Mouse (Mus musculus) lung, postnatal 0 days (tissue): ENCODE measurements around the gene Gm29094. TPM values are rescaled to one million over a fixed set of nuclear protein-coding genes. Genes with fewer than 3 reads are reported as not detected.
"Not testable (repeated sequence)": the region's sequence is repeated elsewhere in the genome, so short reads cannot be mapped to it uniquely, and the experiment has no call there.

Source experiments
- ATAC-seq: fragments of 200-750 bp; cut with Nextera tagmentation; 2 replicates; pipeline ENCODE4 v1.8.0; 2017; ENCODE audit warnings: moderate library complexity
- DNase-seq: peaks from one replicate; pipeline ENCODE4 v3.0.0-alpha.2; 2016; ENCODE audit warnings: low spot score
- H3K27ac ChIP-seq: fragments of 300-500 bp; sonication (generic); 2 replicates; pipeline ENCODE4 v1.5.1; 2014; ENCODE audit warnings: antibody characterized with exemption, mild to moderate bottlenecking, low read length, mixed read lengths
- H3K27me3 ChIP-seq: fragments of 300-500 bp; sonication (generic); replicated peaks from 2 replicates; pipeline ENCODE4 v1.6.1; 2014; ENCODE audit warnings: low read length, mixed read lengths; ENCODE audit not compliant: insufficient read depth
- H3K36me3 ChIP-seq: fragments of 300-500 bp; sonication (generic); 2 replicates; pipeline ENCODE4 v1.6.1; 2014; ENCODE audit warnings: low read length, mixed read lengths; ENCODE audit not compliant: insufficient read depth
- H3K4me1 ChIP-seq: fragments of 300-500 bp; sonication (generic); 2 replicates; pipeline ENCODE4 v1.6.1; 2014; ENCODE audit warnings: antibody characterized with exemption, low read depth, low read length, mixed read lengths; ENCODE audit not compliant: insufficient read depth
- H3K4me2 ChIP-seq: fragments of 300-500 bp; sonication (generic); replicated peaks from 2 replicates; pipeline ENCODE4 v1.6.1; 2014; ENCODE audit warnings: low read depth, mild to moderate bottlenecking, low read length, moderate library complexity, mixed read lengths
- H3K4me3 ChIP-seq: fragments of 300-500 bp; sonication (generic); 2 replicates; pipeline ENCODE4 v1.5.1; 2014; ENCODE audit warnings: low read depth, low read length
- H3K9ac ChIP-seq: fragments of 300-500 bp; sonication (generic); replicated peaks from 2 replicates; pipeline ENCODE4 v1.6.1; 2014; ENCODE audit warnings: low read depth, mild to moderate bottlenecking
- H3K9me3 ChIP-seq: fragments of 300-500 bp; sonication (generic); 2 replicates; pipeline ENCODE4 v1.6.1; 2016; ENCODE audit warnings: low read length, mixed read lengths
- CTCF ChIP-seq: IDR thresholded peaks from 2 replicates; pipeline ENCODE4 v1.5.1; 2016; ENCODE audit warnings: antibody characterized with exemption, mild to moderate bottlenecking
- WGBS: fragments of 180-500 bp; shearing (Covaris S2); extraction: QIAGEN DNeasy Blood & Tissue Kit; methylation state at CpG from one replicate; pipeline ENCODE4 v1.1.7; 2014; 5-methylcytosine and 5-hydroxymethylcytosine counted together
- polyA plus RNA-seq: library from polyadenylated mRNA; unstranded; fragments of >200 nt; fragmentation: Nextera tagmentation; extraction: Ambion mirVana; gene quantifications from 2 replicates; pipeline ENCODE4 v1.2.1, GENCODE M21; 2015

The Gm29094 gene
- polyA plus RNA-seq, 1 experiment from 2014 or later, result 4.4 TPM

DNA sequence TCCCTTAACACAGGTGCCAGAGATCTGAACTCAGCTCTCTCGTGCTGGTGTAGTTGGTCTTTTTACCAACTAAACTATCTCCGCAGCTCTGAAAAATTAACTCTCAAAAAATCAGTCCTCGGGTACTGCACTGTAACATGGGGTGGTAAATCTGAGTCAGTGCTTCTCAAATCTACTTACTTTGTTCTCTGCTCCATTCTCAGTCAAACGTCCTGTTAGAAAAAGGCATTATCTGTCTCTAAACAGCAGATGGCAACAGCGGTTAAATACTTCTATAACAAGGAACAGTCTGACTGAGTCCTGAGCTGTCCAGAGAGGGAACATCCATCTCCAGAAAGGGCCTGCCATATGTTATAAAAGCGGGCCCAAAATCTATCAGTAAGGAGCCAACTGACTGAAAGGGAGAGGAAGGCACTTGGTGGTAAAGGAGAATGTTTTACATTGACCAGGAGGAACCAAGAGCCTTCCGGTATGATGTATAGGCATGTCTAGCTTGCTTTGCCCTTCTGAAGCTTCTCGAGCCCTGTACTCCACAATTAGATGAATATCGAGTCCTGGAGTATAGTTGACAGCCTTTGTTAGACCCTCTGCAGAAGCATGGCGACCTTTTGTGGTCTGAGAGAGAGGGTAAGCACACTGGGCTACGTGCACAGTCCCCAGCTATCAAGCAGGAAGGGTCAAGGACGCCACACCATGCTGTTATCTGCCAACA is 11.3 kb downstream of the Gm29094 start, which contains the start of gene Mthfs:
TSS of gene Mthfs (plus strand) at position 324 of the 712 bp plus-strand sequence.
- 18% methylated on average over 9 of the region's 12 CpGs for WGBS
- ATAC-seq, result peak; percentile 58
- TF ChIP-seq CTCF, result peak; percentile 38
- not testable (repeated sequence) for H3K9me3 ChIP-seq, H3K27me3 ChIP-seq, H3K36me3 ChIP-seq, H3K4me1 ChIP-seq, H3K9ac ChIP-seq, H3K27ac ChIP-seq
- peak; percentile 9 for DNase-seq
- peak within 1 kb of the TSS; percentile 41; the same call in 1 of the 2 replicates for H3K4me2 ChIP-seq
- H3K4me3 ChIP-seq, result peak within 1 kb of the TSS; percentile 24

DNA sequence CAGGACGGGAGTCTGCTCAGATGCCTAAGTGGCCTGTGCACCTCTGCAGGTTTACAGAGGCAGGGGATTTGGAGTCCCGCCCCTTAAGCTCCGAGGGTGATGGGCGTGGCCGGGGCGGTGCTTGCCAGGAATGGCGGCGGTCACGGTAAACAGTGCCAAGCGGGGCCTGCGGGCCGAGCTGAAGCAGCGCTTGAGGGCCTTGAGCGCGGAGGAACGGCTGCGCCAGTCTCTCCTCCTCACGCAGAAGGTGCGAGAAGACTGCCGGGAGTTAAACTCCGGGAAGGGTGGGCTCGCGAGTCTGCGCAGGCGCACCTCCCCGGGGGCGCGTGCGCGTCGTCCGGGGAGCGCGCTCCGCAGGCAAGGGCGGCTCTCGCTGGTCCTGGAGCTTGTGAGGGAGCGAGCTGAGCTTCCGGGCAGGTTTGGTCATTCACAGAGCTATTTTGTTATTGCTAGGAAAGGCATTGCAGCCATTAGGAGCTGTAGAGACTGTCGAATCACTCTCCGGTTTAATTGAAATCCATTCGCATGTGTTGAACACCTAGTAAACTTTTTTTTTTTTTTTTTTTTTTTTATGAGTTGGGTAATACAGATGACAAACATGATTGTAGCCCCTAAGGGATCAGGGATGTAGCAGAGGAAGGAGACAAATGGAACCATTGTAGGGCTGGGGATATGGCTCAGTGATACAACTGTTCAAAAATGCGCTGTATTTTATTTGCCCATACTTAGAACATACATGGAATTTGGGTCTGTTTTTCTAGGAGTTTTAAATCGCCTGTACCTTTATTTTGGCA is 12.1 kb downstream of the Gm29094 start:
- peak overlapping the region; percentile 20; the same call in 1 of the 2 replicates for H3K4me3 ChIP-seq
- 8% methylated on average over 6 of the region's 44 CpGs for whole genome bisulfite sequencing
- not testable (repeated sequence) for H3K9me3 ChIP-seq, H3K27me3 ChIP-seq, H3K27ac ChIP-seq, H3K4me1 ChIP-seq, H3K36me3 ChIP-seq, H3K9ac ChIP-seq
- peak overlapping the region; percentile 35; the same call in 1 of the 2 replicates for H3K4me2 ChIP-seq
- peak; percentile 4 for DNase-seq
- peak; percentile 95 for ATAC-seq

DNA sequence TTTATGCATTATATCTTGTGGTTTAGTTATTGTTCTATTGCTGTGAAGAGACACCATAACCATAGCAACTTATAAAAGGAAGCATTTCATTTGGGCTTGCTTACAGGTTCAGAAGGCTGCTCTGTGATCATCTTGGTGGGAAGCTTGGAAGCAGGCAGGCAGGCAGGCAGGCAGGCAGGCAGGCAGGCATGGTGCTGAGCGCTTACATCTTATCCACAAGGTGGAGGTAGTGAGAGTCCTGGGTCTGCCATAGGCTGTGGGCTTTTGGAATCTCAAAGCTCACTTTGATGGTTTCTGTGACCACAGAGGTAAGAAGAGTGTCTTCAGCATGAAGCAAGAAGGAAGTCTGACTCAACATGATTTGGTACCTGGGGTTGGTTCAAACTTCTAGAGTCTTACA is 13.2 kb downstream of the Gm29094 start:
- not testable (repeated sequence) for H3K36me3 ChIP-seq, H3K4me3 ChIP-seq, H3K4me2 ChIP-seq, H3K9ac ChIP-seq, H3K27ac ChIP-seq, H3K4me1 ChIP-seq, DNase-seq, H3K27me3 ChIP-seq, H3K9me3 ChIP-seq
- WGBS, result 30% methylated on average over 1 of the region's 1 CpGs
- peak; percentile 16; the same call in 1 of the 2 replicates for ATAC-seq
- peak; percentile 49 for TF ChIP-seq CTCF

DNA sequence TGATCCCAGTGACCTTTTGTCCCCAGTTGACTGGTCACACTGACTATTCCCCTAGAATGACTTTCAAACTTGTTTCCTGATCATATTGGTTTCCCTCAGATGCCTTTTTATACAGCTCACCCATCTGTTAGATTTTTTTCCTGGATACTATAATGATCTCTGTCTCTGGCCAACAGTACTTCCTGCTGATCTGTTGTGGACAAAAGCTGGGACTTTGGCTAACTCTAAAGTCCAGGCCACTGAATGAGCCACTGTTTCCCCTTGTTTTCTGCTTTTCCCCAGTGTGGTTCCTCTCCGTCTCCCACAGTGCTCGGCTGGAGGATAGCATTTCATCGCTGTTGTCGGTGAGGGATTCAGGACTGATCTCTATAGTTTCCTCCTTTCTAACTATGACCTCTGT is 19.0 kb downstream of the Gm29094 start:
- not testable (repeated sequence) for ATAC-seq
- WGBS, result 95% methylated on average over 4 of the region's 4 CpGs

DNA sequence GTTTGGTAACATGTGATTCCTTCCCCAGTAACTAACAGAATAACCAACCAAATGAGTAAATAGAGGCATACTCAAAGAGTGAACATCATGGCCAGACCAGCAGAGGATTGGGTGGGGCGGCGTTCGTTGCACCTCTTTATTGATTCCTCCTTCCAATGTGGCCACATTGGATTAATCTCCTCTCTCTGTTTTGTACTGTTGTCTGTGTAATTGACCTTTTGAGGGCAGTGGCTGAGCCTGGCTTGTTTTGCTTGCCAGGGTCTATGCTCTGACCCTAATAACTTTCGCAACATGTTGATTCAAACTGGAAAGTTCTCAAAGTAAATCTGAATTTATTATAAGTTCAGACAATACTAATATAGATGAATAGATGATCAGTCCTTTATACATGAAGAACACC is 20.5 kb downstream of the Gm29094 start:
- not testable (repeated sequence) for ATAC-seq, H3K27me3 ChIP-seq, H3K4me3 ChIP-seq, H3K27ac ChIP-seq, H3K4me1 ChIP-seq, H3K9me3 ChIP-seq, H3K36me3 ChIP-seq, H3K9ac ChIP-seq, H3K4me2 ChIP-seq, DNase-seq
- WGBS, result 97% methylated on average over 3 of the region's 4 CpGs

More for the DNA sequence above, 19.0 kb downstream of the Gm29094 start:
- DNase-seq, H3K27ac ChIP-seq, H3K4me3 ChIP-seq, H3K4me1 ChIP-seq, H3K27me3 ChIP-seq, H3K4me2 ChIP-seq, H3K36me3 ChIP-seq, H3K9me3 ChIP-seq, H3K9ac ChIP-seq: not testable (repeated sequence)

DNA sequence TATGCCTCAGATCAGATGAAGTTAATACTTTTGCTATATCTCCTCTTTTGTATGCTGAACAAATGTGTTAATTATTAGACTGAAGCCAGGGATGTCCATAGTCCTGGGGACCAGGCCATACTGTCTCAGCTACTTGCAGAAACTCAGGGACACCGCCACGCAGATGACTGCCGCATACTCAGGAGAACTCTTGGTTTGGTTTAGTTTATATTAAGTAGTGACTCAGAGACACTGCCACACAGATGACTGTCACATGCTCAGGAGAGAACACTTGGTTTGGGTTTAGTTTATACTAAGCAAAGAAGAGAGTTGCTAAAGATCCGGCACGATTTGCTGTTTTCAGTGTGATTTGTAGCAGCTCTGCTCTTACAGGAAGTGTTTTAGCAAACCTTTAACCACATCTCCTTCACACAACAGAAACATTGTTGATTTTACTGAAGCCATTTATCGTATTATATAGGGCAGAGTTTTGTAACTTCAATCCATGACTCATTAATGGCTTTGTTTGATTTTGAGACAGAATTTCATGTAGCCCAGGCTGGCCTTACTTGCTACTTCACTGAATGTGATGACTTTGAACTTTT is 21.6 kb downstream of the Gm29094 start:
- H3K9ac ChIP-seq, ATAC-seq, H3K27me3 ChIP-seq, DNase-seq, H3K4me2 ChIP-seq, H3K36me3 ChIP-seq, H3K9me3 ChIP-seq, H3K4me3 ChIP-seq, H3K27ac ChIP-seq, H3K4me1 ChIP-seq: not testable (repeated sequence)
- 58% methylated on average over 6 of the region's 6 CpGs for WGBS
